Mouse (Mus musculus): ENCODE data around the gene Myt1l.

GRCm38 (mm10) chr12:29702626-29703025 lies 174.4 kb downstream of the Myt1l start:
- TF ChIP-seq CTCF (IDR thresholded peaks at IDR 0.05; ENCODE audit: control insufficient read depth, insufficient read depth, low read length) (no peak), POLR2A (IDR thresholded peaks at IDR 0.05; ENCODE audit: borderline replicate concordance, control insufficient read depth, low read depth, low read length) (no peak)
